Mouse (Mus musculus) A20 (cell line): ENCODE measurements around the gene Chn1.

Experiments
- DNase-seq: peaks from one replicate; pipeline ENCODE4 v3.0.0-alpha.2; 2011; ENCODE audit warnings: low read depth, low spot score

Gene Chn1

DNA sequence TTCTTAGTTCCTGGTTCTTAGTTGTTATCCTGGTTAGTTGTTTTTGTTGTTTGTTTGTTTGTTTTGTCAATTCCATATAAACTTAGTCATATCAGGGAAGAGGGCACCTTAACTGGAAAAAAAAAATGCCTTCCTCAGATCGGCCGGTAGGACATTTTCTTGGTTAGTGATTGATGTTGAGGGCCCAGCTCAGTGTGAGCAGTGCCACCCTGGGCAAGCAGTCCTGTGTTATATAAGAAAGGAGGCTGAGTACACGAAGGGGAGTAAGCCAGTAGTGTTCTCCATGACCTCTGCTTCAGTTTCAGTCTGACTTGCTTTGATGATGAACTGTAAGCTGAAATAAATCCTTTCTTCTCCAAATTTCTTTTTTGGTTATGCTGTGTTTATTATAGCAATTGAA, 138.8 kb downstream of the Chn1 start:
- no peak for DNase-seq

DNA sequence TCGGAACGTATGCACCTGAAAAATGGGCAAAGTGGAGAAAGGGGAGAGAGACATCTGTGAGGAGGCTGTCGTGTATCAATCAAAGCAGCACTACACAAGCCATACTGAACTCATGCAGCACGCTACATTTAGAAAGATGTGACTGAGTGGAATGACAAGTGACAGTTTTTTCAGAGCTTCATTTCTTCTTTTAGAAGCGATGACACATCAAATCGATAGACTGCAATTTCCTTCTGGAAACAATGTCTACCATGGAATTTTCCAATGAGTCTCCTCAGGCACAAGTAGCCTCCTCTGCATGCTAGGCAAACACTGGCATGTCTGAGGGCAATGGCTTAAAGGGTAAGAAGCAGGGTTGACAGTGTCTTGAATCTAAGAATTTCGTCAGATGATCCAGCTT, 143.3 kb downstream of the Chn1 start:
- DNase-seq = no peak

DNA sequence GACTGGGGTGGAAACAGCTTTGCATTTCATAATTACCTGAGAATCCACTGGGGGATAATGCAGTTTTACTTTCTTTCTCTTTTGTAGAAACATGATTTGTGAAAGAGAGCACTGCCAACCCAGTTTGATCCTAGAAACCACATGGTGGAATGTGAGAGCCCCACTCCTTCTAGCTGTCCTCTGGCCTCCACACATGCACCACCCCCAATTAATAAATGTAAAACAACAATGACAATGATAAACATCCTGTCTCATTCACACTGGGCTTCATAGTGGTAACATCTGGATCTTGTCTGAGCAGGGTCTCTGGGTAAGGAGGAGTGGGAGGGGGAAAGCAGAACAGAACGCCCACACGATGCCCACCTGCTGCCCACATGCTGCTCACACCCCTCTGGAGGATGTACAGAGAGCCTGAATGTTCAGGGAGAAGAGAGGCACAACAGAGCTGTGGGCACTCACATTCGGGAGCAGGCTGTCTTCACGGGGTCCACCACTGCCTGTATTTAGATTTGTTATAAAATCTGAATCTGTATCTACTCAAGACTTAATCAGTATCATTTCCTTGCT, 156.6 kb downstream of the Chn1 start:
- no peak for DNase-seq

DNA sequence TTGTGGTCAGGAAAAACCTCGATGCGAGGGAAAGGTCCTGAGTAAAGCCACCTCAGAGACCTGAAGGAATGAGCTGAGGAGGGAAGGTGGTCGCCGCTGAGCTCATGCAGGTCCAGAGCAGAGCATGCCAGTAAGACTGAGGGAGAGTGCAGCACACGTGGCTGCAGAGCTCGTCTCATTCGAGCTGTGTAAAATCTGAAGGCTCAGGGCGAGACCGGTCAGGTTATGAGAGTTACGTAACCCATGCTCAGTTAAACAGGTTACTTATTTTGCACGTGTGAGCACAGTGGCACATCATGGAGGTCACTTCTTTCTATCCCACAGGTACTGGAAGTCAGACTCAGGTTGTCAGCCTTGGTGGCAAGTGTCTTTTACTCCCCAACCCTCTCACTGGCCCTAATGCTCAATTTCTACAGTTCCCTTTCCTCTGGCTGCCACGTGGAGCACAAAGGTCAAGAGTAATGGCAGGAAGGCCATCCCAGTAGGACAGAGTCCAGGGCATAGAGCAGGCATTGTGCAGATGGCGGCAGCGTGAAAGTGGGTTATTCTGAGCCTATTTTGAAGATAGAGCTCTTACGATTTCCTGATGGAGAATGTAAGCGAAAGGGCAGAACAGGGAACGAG, 158.6 kb downstream of the Chn1 start:
- no peak for DNase-seq

DNA sequence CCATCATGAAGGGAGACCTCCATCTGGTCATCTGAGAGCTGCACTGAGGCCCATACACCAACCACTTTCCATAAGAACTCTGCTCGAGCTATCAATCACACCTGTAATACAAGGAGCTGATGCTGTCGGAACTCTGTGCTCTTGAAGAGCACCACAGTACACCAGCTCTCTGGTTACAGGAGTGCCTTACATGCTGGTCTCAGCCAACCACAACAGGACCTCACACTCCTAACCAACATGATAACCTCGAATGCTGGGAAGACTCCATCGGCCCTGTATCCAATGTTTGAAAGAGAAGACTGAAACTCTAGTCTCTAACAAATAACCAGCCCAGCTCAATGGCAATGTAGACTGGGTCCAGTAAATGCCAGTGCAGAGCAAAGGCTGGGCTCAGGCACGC, 159.7 kb downstream of the Chn1 start:
- DNase-seq = no peak

DNA sequence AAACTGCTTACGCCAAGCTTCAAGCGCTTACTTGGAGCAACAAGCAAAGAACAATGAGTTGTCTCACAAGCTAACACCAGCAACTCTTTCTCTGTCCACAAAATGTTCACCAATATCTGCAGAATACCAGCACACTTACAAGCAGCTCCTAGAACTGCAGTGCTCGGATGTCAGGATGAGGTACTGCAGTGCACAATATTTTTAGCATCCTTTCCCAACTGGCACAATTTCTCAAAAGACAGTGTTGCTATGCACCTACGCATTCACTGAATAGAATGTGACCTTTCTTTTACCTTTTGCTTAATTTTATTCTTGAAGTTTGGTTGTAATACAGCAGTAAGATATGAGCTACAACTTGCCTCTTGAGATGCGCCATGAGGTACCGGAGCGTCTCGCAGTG, 160.8 kb downstream of the Chn1 start:
- no peak for DNase-seq

DNA sequence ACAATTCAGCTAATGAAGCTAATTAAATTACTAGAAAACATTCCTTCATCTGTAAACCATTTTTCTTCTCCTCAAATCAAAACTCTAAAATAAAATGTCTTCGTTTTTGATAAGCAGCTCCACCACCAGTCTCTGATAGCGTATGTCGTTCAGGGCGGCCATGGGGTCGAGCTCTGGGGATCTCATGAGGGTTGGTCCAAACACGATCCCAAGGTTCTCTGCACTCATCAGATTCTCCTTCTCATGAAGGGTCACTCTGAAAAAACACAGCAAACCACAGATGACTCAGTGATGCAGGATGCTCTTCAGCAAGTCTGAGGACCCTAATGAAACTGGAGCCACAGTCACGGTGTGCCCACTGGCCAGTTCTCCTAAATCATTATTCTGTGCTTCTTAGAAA, 162.2 kb downstream of the Chn1 start:
- DNase-seq = no peak

DNA sequence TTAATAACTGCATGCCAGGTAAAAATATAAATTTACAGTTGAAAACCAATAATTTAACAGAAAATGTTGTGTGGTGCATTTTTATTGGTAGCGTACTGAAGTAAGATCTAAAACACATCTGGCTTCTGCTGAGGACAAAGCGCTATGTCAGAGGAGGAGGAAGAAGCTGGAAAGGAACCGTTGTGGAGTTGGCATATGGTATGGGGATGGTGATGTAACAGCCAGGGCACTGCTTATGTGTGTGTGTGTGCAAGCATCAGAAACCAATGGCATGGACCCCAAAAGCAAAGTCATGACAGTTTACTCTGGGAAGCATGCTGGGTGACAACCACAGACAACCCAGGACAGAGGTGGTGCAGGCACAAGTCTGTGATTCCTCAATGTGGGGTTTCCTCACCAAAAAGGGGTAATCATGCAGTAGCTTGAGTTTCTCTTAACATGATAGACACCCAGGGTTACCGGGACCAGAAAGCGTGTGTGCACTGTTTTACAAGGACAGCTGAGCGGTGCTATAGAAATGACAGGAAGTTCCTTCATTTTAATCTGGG, 162.7 kb downstream of the Chn1 start:
- no peak for DNase-seq

DNA sequence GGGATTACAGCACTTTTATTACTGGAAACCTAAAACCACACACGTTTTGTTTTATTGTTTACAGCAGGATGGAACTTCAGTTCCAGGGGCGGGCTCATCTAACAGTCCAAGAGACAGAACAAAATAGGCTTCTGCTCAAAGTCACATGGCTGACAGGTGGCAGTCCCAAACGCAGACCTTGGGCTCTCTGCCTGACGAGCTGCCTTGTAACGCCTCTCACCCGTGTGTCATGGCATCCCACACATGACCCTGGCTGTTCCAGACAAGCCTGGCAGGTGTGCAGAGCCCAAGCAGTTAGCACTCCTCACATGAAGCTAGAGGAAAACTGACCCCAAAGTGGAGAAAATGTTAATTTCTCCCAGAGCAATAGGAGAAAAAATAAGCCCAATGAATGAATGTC, 163.3 kb downstream of the Chn1 start:
- no peak for DNase-seq

DNA sequence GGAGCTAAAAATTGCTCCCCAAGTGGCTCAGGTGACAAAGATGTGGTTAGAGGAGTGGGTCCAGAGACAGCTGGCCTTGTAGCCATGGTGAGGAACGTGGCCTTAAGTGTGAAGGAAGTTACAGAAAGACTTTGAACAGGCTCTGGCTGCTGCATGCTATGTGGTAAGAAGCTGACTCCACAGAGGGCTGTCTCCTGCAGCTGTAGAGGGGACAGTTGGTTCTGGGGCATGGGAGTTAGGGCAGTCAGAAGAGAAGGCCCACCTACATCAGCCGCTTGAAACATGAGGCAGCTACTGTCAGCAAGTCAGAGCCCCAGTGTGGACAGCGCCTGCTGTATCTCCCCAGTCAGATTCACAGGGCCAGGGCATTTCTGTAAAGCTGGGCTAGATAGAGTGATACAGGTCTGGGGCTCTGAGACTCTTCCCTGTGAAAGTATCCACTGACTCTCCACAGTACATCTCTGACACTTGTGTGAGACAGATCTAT, 165.4 kb downstream of the Chn1 start:
- DNase-seq = no peak

DNA sequence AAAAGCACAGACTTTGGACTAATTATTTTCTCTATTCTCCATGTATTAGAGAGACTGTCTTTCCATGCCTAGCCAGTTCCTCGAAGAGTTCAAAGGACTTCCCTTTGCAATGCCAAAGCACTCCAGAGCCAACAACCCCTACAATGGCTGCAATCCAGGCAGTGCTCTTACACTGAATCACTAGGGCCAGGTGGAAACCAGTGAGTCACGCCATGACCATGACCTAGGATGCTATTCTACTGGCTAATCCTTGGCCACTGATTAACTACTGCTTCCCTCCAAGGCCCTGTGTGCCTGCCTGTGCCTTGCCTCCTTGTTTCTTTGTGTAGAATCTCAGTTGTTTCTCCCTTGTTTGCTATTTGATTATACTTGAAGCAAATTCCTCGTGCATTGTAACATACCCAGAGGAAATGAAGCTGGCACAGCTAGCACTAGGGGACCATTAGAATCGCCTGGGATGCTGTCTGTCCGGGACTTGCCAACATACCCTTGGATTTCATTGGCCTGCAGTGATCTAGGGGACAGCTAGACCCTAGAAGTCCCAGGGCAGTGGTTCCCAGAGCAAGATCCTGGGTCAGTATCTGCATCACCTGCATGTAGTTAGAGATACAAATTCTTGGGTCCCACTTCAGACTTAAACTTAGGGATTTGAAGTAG, 166.0 kb downstream of the Chn1 start:
- no peak for DNase-seq

DNA sequence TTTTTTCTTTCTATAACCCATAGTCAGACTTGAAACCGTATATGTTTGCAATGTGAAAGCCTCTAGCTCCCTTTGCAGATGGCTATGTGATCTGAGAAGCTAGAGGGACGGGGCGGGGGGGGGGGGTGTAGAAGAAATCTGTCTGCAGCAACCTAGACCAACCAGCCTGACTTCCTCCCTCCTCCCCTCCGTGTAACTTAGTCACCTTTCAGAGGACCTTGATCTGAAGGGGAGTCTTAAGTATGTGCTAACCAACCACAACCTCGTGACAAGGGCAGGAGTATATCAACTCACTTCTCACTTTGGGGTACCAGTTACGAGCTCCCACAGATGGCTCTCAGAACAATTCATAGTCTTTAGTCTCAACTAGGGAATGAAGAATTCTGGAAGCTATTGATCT, 166.8 kb downstream of the Chn1 start:
- DNase-seq = no peak

DNA sequence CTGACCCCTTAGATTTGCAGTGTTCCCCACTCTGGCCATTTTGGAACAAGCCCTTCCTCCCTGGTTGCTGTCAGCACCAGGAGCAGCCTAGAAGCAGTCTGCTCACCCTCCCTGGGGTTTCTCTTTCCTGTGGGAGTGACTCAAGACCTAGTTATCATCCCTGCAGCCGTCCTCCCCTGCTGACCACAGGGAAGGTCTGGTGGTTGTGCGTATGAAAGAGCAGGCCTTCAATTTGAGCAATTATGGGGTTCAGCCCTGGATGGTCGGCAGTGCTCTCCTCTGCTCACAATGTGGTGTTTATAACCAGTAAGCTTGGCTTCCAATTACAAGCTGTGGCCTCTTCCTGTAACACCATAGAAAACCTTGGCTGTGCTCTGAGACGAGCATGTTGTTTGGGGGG, 167.5 kb downstream of the Chn1 start:
- no peak for DNase-seq

DNA sequence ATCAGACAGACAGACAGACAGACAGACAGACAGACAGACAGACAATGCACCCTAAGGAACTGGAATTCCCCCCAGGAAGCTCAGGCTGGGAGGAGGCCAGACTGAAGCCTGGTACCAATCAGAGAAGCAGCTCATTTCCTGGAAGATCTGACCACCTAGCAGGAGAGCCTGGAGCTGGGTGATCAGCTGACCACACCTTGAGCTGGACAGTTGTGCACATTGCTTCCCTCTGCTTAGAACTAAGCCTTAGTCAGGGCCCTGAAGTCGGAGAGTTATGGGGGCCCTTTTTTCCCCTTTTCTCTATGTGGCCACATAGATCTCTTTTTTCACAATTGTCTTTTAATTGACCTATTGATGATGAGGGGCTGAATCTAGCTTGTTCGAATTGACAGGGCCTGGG, 168.0 kb downstream of the Chn1 start:
- DNase-seq = no peak

DNA sequence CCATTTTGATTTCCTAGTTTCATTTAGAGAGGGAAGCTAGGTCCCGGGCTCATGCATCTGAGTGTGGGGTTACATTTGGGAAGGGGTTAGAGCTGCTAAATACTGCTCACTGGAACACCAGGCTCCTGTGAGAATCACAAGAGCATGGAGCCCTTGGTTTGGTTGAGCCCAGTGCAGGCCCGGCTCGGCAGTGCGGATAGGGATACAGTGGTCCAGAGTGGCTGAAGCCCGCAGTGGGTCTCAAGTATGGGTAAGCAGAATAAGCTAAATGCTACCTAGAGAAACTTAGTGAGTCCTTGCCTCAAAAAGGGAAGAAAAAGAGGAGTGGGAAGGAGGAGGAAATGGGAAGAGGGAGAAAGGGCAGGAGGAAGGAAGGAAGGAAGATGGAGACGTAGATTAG, 168.5 kb downstream of the Chn1 start:
- DNase-seq = no peak

DNA sequence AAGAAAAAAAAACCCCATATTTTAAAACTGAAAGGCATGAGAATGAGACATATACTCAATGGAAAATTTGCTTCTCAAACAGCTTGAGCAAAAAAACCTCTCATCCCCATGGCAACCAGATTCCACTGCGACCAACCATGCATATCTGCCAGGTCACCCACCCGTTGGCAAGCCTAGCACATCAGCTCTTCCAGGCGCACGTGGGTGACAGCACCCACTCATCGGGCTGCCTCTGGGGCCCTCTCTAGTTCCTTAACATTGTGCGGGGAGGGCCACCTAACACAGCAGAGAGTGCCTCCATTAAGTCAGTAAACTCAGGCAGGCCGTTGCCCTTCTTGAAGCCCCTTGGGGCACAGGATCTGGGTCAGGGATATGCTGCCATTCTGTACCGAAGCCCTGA, 170.1 kb downstream of the Chn1 start:
- no peak for DNase-seq

DNA sequence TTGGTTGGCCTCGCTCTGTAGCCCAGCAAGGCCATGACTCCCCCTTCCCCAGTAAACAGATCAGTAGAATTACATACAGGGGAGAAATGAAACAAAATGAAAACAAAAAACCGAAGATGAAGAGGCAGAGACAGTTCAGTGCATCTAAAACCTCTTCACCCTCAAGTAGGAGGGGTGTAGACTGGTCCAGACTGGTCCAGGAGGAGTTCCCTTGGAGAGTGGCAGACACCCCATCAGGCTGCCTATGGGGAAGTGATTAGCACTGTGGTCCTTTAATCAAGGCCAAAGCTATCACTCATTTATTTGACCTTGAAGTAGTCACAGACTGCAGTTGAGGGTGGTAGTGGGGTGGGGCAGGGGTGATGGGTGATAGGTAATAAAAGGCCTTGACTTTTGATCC, 170.6 kb downstream of the Chn1 start:
- no peak for DNase-seq

DNA sequence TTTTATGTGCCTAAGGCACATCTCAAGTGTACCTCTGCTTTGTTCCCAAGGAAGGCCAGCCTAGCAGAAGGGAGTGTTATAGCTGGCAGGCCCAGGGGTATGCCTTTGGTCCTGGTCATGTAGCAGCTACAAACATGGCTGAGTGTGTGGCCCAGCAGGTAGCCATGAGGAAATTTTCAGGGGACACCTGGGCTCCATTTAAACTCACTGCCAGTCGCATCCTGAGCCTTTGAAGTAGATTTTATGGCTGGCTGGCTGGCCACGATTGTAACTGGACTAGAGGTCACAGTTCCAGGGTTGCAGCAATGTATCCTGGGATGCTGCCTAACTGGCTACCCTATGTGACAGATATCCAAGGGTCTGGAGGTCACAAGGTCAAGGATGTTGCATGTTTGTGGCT, 174.5 kb downstream of the Chn1 start:
- DNase-seq = no peak

DNA sequence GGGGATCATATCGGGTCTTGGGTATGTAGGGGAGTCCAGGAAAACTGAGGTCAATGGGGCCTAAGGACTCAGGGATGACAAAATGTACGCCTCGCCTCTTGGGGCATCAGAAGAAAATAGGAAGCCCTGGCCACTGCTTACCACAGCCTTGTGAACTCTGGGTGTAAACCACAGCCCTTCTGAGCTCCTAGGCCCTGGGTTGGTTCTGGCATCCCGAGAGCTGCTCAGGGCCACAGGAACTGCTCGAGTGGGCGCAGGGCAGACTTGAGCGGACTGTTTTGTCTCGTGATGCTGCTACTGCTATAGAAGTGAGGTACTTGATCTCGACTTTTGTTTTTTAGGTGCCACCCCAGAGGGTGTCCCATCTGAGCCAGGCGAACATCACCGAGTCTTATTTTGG, 177.4 kb downstream of the Chn1 start:
- DNase-seq = no peak

DNA sequence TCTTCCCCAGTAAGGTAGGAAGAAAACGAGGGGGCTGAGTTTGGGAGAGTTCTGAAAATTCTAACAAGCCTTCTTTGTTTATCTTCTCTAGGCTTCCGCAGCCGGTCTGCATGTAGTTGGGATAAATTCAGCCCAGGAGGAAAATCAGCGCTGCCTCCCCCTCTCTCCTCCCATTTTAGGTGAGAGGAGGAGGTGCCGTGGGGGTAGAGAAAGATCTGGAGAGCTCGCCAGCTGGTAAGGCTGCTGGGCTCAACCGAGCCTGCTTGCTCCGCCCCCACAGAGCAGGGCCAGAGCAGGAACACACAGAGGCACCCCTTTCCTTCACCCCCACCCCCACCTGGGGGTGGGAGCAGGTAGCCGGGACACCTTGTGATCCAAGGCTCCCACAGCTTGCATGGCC, 178.4 kb downstream of the Chn1 start:
- DNase-seq = no peak

DNA sequence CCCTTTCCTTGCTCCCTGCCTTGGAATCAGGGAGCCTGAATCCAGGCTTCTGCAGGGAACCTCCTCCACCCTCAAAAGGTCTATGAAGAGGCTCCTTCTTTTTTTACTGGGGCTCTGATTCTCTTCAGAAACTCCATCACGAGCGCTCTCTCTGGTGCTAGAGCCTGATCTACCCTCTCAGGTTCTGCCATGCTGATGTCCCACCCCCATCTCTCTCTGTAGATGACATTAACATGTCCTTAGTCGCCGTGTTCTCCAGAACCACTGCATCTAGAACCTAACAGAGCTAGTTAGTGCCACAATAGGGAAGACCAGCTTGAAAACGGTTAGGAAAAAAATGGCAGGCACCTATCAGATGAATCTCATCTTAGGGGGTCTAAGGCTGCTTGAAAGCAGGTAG, 178.8 kb downstream of the Chn1 start:
- DNase-seq = no peak

DNA sequence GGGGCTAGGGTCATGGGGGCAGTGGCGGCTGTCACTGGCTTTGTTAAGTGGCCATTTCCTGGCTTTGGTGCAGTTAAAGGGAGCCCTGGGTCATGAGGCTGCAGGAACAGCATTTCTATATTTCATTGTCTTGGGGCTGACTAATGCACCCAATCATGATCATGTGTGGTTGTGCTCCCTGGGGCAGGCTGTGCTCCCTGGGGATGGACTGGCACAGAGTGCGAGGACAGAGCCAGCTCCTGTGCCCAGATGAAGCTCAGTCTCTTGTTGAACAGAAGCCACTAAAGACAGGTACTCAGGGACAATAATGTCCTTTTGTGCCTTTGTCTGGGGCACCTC, 182.1 kb downstream of the Chn1 start:
- DNase-seq = no peak
